Comparison of ENCODE assay signal across 11 mouse cellular contexts in genomic region chr16:44533522-44533921, GRCm38 (mm10). TPM values are rescaled to one million over a fixed set of nuclear protein-coding genes. Genes with fewer than 3 reads are reported as not detected.
DNase-seq lines count a peak whose midpoint lies in the region; ATAC-seq lines count a peak whose summit lies in the region.
"Had no signal": no experiment of that assay in that cellular context is flagged by ENCODE, and none has a peak within 500 bp of the region (broad histone marks: within the 10 kb centered on the region; RNA-seq: fewer than 3 reads in every experiment).

No protein-coding gene starts in this region.

- no peaks in the 10 kb centered on the region for H3K9me3 ChIP-seq in limb, embryonic 12.5 days
- H3K9me3 ChIP-seq in limb, embryonic 10.5 days (replicated peaks), result no peaks in the 10 kb centered on the region
- H3K9me3 ChIP-seq in embryonic facial prominence, embryonic 12.5 days, result no peaks in the 10 kb centered on the region
- H3K9me3 ChIP-seq in hindbrain, embryonic 11.5 days (ENCODE audit: control insufficient read depth, low read length), result no peaks in the 10 kb centered on the region
- H3K9me3 ChIP-seq in midbrain, embryonic 16.5 days (replicated peaks; ENCODE audit: control insufficient read depth, low read length, poor library complexity, severe bottlenecking), result no peaks in the 10 kb centered on the region

- WGBS in limb, embryonic 12.5 days, result 53% methylated on average over 8 of the region's 8 CpGs
- WGBS in limb, embryonic 10.5 days, result 64% methylated on average over 8 of the region's 8 CpGs
- WGBS in embryonic facial prominence, embryonic 12.5 days, result 61% methylated on average over 8 of the region's 8 CpGs
- 61% methylated on average over 8 of the region's 8 CpGs for WGBS in hindbrain, embryonic 11.5 days
- WGBS in midbrain, embryonic 16.5 days, result 32% methylated on average over 8 of the region's 8 CpGs

- no peak overlapping the region for H3K4me2 ChIP-seq in limb, embryonic 12.5 days
- no peak overlapping the region for H3K4me2 ChIP-seq in embryonic facial prominence, embryonic 12.5 days (replicated peaks)
- H3K4me2 ChIP-seq in hindbrain, embryonic 11.5 days (replicated peaks; ENCODE audit: low read depth, low read length), result no peak overlapping the region
- peak overlapping the region; percentile 27 for H3K4me2 ChIP-seq in midbrain, embryonic 16.5 days (ENCODE audit: low read length)

- H3K4me1 ChIP-seq in limb, embryonic 12.5 days (replicated peaks), result peaks cover 87% of the 10 kb centered on the region
- peaks cover 63% of the 10 kb centered on the region for H3K4me1 ChIP-seq in limb, embryonic 10.5 days
- peaks cover 77% of the 10 kb centered on the region for H3K4me1 ChIP-seq in embryonic facial prominence, embryonic 12.5 days
- H3K4me1 ChIP-seq in hindbrain, embryonic 11.5 days (replicated peaks; ENCODE audit: control insufficient read depth, insufficient read depth, low read length), result peaks cover 18% of the 10 kb centered on the region
- peaks cover 42% of the 10 kb centered on the region for H3K4me1 ChIP-seq in midbrain, embryonic 16.5 days (ENCODE audit: control insufficient read depth, insufficient read depth, low read length)
- H3K4me1 ChIP-seq: megakaryocyte, embryonic 14.5 days had no signal

- H3K36me3 ChIP-seq in limb, embryonic 12.5 days, result peaks cover 29% of the 10 kb centered on the region
- peaks cover 36% of the 10 kb centered on the region for H3K36me3 ChIP-seq in limb, embryonic 10.5 days
- peaks cover 11% of the 10 kb centered on the region for H3K36me3 ChIP-seq in embryonic facial prominence, embryonic 12.5 days
- H3K36me3 ChIP-seq in hindbrain, embryonic 11.5 days (ENCODE audit: control insufficient read depth, insufficient read depth, low read length), result peaks cover 3% of the 10 kb centered on the region; the same call in 1 of the 2 replicates
- no peaks in the 10 kb centered on the region for H3K36me3 ChIP-seq in midbrain, embryonic 16.5 days (ENCODE audit: control insufficient read depth, insufficient read depth, low read length)

- no peak overlapping the region for H3K4me3 ChIP-seq in limb, embryonic 12.5 days (replicated peaks)
- no peak overlapping the region for H3K4me3 ChIP-seq in limb, embryonic 10.5 days
- no peak overlapping the region for H3K4me3 ChIP-seq in embryonic facial prominence, embryonic 12.5 days
- no peak overlapping the region for H3K4me3 ChIP-seq in hindbrain, embryonic 11.5 days (ENCODE audit: low read depth, low read length)
- H3K4me3 ChIP-seq in midbrain, embryonic 16.5 days (ENCODE audit: low read depth, low read length), result no peak overlapping the region
- H3K4me3 ChIP-seq: megakaryocyte, embryonic 14.5 days had no signal

- no peaks in the 10 kb centered on the region for H3K27me3 ChIP-seq in limb, embryonic 12.5 days
- H3K27me3 ChIP-seq in limb, embryonic 10.5 days (ENCODE audit: low read depth, poor library complexity, severe bottlenecking), result no peaks in the 10 kb centered on the region
- no peaks in the 10 kb centered on the region for H3K27me3 ChIP-seq in embryonic facial prominence, embryonic 12.5 days
- H3K27me3 ChIP-seq in hindbrain, embryonic 11.5 days (ENCODE audit: control insufficient read depth, insufficient read depth, low read length), result no peaks in the 10 kb centered on the region
- no peaks in the 10 kb centered on the region for H3K27me3 ChIP-seq in midbrain, embryonic 16.5 days (ENCODE audit: control insufficient read depth, insufficient read depth, low read depth, low read length)

- DNase-seq in limb, embryonic 10.5 days (ENCODE audit: low spot score), result no peak
- no peak for DNase-seq in hindbrain, embryonic 11.5 days (ENCODE audit: low spot score)
- no peak for DNase-seq in B cell, adult 2 months
- DNase-seq in frontal cortex, postnatal 25 days (ENCODE audit: low spot score in 2 of 2), result no peak
- no peak for DNase-seq in MN1 (ENCODE audit: low spot score)
- DNase-seq: heart, postnatal 36 days had no signal

- no peak overlapping the region for H3K9ac ChIP-seq in limb, embryonic 12.5 days (replicated peaks)
- H3K9ac ChIP-seq in embryonic facial prominence, embryonic 12.5 days, result no peak overlapping the region
- no peak overlapping the region for H3K9ac ChIP-seq in hindbrain, embryonic 11.5 days (ENCODE audit: low read depth, low read length)
- H3K9ac ChIP-seq in midbrain, embryonic 16.5 days (ENCODE audit: low read depth, low read length), result no peak overlapping the region
- H3K9ac ChIP-seq: liver, embryonic 14.5 days had no signal

- 0 out of 2 replicates have a peak overlapping the region, but pooled peaks have one; percentile 18 for H3K27ac ChIP-seq in limb, embryonic 12.5 days
- no peak overlapping the region for H3K27ac ChIP-seq in limb, embryonic 10.5 days
- H3K27ac ChIP-seq in embryonic facial prominence, embryonic 12.5 days, result peak overlapping the region; percentile 69
- H3K27ac ChIP-seq in hindbrain, embryonic 11.5 days (ENCODE audit: low read depth, low read length), result peak overlapping the region; percentile 12
- H3K27ac ChIP-seq in midbrain, embryonic 16.5 days (ENCODE audit: low read length), result peak overlapping the region; percentile 44; the same call in 1 of the 2 replicates
- H3K27ac ChIP-seq: liver, embryonic 14.5 days had no signal

- ATAC-seq in limb, embryonic 12.5 days (ENCODE audit: insufficient number of reproducible peaks, insufficient read depth, low FRiP score, low TSS enrichment, low read depth), result no peak
- no peak for ATAC-seq in embryonic facial prominence, embryonic 12.5 days (ENCODE audit: insufficient number of reproducible peaks, insufficient read depth, low FRiP score, low TSS enrichment)
- ATAC-seq in hindbrain, embryonic 11.5 days (ENCODE audit: low FRiP score), result no peak
- no peak for ATAC-seq in midbrain, embryonic 16.5 days

RNA-seq across cellular contexts. Expression of gene Boc, which starts 25.2 kb away (rescaled TPM):
- polyA plus RNA-seq in limb, embryonic 12.5 days (2016; fragmentation: Nextera tagmentation; extraction: Ambion mirVana), result 43.1 and 50.8 TPM in 2 replicates
- polyA plus RNA-seq in limb, embryonic 10.5 days (2016; fragmentation: Nextera tagmentation; extraction: Ambion mirVana), result 20.0 and 38.3 TPM in 2 replicates
- 37.1 and 37.3 TPM in 2 replicates for polyA plus RNA-seq in embryonic facial prominence, embryonic 12.5 days (2016; fragmentation: Nextera tagmentation; extraction: Ambion mirVana)
- polyA plus RNA-seq in hindbrain, embryonic 11.5 days (2014; fragmentation: Nextera tagmentation; extraction: Ambion mirVana), result 34.3 and 41.7 TPM in 2 replicates
- polyA plus RNA-seq in midbrain, embryonic 16.5 days (2015; fragmentation: Nextera tagmentation; extraction: Ambion mirVana), result 7.3 and 10.5 TPM in 2 replicates
